22 mouse cellular contexts compared by ENCODE assay signal in the genomic region with DNA sequence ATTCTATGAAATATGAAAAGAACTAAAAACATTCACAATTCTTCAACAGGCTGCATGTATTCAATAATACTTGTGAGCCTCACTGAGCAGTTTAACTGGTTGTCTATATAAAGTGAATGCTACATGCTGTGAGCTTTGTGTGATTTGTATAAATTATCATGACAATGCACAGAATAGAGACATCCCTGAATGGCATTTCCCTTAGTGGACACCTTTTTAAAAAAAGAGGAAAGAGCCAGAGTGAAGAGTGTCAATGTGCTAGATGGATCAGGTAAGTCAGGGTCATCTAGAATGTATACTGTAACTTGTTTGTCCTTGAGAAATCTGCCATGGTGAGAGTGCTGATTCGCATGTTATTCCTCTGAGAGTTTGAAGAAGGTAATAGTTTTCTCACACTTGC.
"Had no signal": no experiment of that assay in that cellular context is flagged by ENCODE, and none has a peak within 500 bp of the region (broad histone marks: within the 10 kb centered on the region; RNA-seq: fewer than 3 reads in every experiment).

No protein-coding gene starts in this region.

- H3K4me3 ChIP-seq: embryonic facial prominence, embryonic 10.5 days; embryonic facial prominence, embryonic 12.5 days; embryonic facial prominence, embryonic 13.5 days; embryonic facial prominence, embryonic 15.5 days; erythroblast, embryonic 14.5 days; forebrain, embryonic 10.5 days; forebrain, embryonic 12.5 days; forebrain, embryonic 13.5 days; forebrain, embryonic 15.5 days; gastrocnemius, adult 2 months; heart, adult 2 months; heart, embryonic 10.5 days had no signal

- DNase-seq: cerebellum, postnatal 14 days; cerebellum, postnatal 36 days; embryo, embryonic 11 days; forebrain, postnatal 0 days; gastrocnemius, adult 2 months; gastrocnemius, postnatal 10 days; gastrocnemius, postnatal 14 days; gastrocnemius, postnatal 25 days; gastrocnemius, postnatal 36 days; heart, adult 11 months; heart, adult 18-20 months; heart, adult 2 months had no signal

- H3K4me1 ChIP-seq: embryonic facial prominence, embryonic 10.5 days; embryonic facial prominence, embryonic 12.5 days; embryonic facial prominence, embryonic 13.5 days; embryonic facial prominence, embryonic 15.5 days; forebrain, embryonic 10.5 days; forebrain, embryonic 12.5 days; forebrain, embryonic 13.5 days; forebrain, embryonic 15.5 days; heart, embryonic 10.5 days had no signal

- H3K27ac ChIP-seq: embryonic facial prominence, embryonic 10.5 days; embryonic facial prominence, embryonic 12.5 days; embryonic facial prominence, embryonic 13.5 days; embryonic facial prominence, embryonic 15.5 days; forebrain, embryonic 10.5 days; forebrain, embryonic 12.5 days; forebrain, embryonic 13.5 days; forebrain, embryonic 15.5 days; gastrocnemius, adult 2 months; heart, adult 2 months; heart, embryonic 10.5 days had no signal

- H3K36me3 ChIP-seq: embryonic facial prominence, embryonic 10.5 days; embryonic facial prominence, embryonic 12.5 days; embryonic facial prominence, embryonic 13.5 days; embryonic facial prominence, embryonic 15.5 days; forebrain, embryonic 10.5 days; forebrain, embryonic 12.5 days; forebrain, embryonic 15.5 days; heart, embryonic 10.5 days had no signal

- H3K27me3 ChIP-seq: embryonic facial prominence, embryonic 12.5 days; embryonic facial prominence, embryonic 13.5 days; embryonic facial prominence, embryonic 15.5 days; forebrain, embryonic 12.5 days; forebrain, embryonic 13.5 days; forebrain, embryonic 15.5 days had no signal

- H3K9me3 ChIP-seq: embryonic facial prominence, embryonic 10.5 days; embryonic facial prominence, embryonic 12.5 days; embryonic facial prominence, embryonic 13.5 days; embryonic facial prominence, embryonic 15.5 days; forebrain, embryonic 10.5 days; forebrain, embryonic 12.5 days; forebrain, embryonic 13.5 days; forebrain, embryonic 15.5 days; heart, embryonic 10.5 days had no signal

- H3K9ac ChIP-seq: embryonic facial prominence, embryonic 12.5 days; embryonic facial prominence, embryonic 13.5 days; embryonic facial prominence, embryonic 15.5 days; forebrain, embryonic 12.5 days; forebrain, embryonic 13.5 days; forebrain, embryonic 15.5 days; forebrain, postnatal 0 days had no signal
